Mouse (Mus musculus) embryonic facial prominence, embryonic 14.5 days (tissue): ENCODE measurements at regions not wholly inside any gene's neighbourhood (a gene's known extent, or its start where the extent isn't known, plus 50 kb on each side); places are given as distances from the start of the nearest gene placed in this dataset.

Experiments
- ATAC-seq: fragments of 200-750 bp; cut with Nextera tagmentation; 2 replicates; pipeline ENCODE4 v1.8.0; 2017; ENCODE audit warnings: low read depth, moderate number of reproducible peaks, moderate TSS enrichment
- DNase-seq: peaks from one replicate; pipeline ENCODE4 v3.0.0-alpha.2; 2015; ENCODE audit warnings: low spot score
- H3K27ac ChIP-seq: fragments of 300-500 bp; sonication (generic); replicated peaks from 2 replicates; pipeline ENCODE4 v1.5.1; 2014; ENCODE audit warnings: low read depth, mild to moderate bottlenecking, low read length, moderate library complexity
- H3K27me3 ChIP-seq: fragments of 300-500 bp; sonication (generic); replicated peaks from 2 replicates; pipeline ENCODE4 v1.6.1; 2014; ENCODE audit warnings: low read length; ENCODE audit not compliant: control insufficient read depth, insufficient read depth
- H3K36me3 ChIP-seq: fragments of 300-500 bp; sonication (generic); 2 replicates; pipeline ENCODE4 v1.6.1; 2014; ENCODE audit warnings: low read length, mixed read lengths; ENCODE audit not compliant: control insufficient read depth, insufficient read depth
- H3K4me1 ChIP-seq: fragments of 300-500 bp; sonication (generic); 2 replicates; pipeline ENCODE4 v1.6.1; 2014; ENCODE audit warnings: antibody characterized with exemption, low read length; ENCODE audit not compliant: control insufficient read depth, insufficient read depth
- H3K4me2 ChIP-seq: fragments of 300-500 bp; sonication (generic); 2 replicates; pipeline ENCODE4 v1.6.1; 2014; ENCODE audit warnings: low read depth, mild to moderate bottlenecking, low read length, moderate library complexity, mixed read lengths
- H3K4me3 ChIP-seq: fragments of 300-500 bp; sonication (generic); 2 replicates; pipeline ENCODE4 v1.5.1; 2014; ENCODE audit warnings: low read depth, mild to moderate bottlenecking, low read length
- H3K9ac ChIP-seq: fragments of 300-500 bp; sonication (generic); 2 replicates; pipeline ENCODE4 v1.6.1; 2014; ENCODE audit warnings: low read depth, mild to moderate bottlenecking, low read length, moderate library complexity, mixed read lengths
- H3K9me3 ChIP-seq: fragments of 300-500 bp; sonication (generic); 2 replicates; pipeline ENCODE4 v1.6.1; 2016; ENCODE audit warnings: low read length; ENCODE audit not compliant: control insufficient read depth
- WGBS: fragments of 180-500 bp; shearing (Covaris S2); extraction: QIAGEN DNeasy Blood & Tissue Kit; methylation state at CpG from one replicate; pipeline ENCODE4 v1.1.7; 2014; 5-methylcytosine and 5-hydroxymethylcytosine counted together

DNA sequence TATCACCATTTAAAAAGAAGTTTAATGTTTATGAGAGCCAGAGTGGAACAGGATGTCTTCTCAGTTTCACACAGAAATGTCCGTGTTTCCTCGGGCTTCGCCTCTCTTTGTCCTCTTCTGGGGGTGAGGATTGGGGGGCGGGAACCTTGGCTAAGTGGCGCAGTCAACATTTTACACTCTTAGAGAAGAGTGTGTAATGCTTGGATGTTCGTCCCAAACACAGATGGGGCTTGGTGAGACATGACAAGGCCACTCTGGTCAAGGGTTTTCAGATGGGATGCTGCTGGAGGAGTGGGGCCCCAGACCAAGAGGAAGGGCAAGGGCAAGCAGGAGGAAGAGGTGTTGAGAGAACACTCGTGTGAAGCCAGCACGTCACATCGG is 172.6 kb upstream of the Clint1 start:
- ATAC-seq (no peak), DNase-seq (no peak)
- WGBS, result 69% methylated on average over 9 of the region's 9 CpGs
- no peaks in the 10 kb centered on the region for H3K36me3 ChIP-seq
- H3K9ac ChIP-seq, result no peak overlapping the region
- no peak overlapping the region for H3K4me3 ChIP-seq
- peak overlapping the region; percentile 65; the same call in 1 of the 2 replicates for H3K27ac ChIP-seq
- H3K9me3 ChIP-seq, result no peaks in the 10 kb centered on the region
- no peaks in the 10 kb centered on the region for H3K27me3 ChIP-seq
- peaks cover 9% of the 10 kb centered on the region; the same call in 1 of the 2 replicates for H3K4me1 ChIP-seq
- no peak overlapping the region for H3K4me2 ChIP-seq

DNA sequence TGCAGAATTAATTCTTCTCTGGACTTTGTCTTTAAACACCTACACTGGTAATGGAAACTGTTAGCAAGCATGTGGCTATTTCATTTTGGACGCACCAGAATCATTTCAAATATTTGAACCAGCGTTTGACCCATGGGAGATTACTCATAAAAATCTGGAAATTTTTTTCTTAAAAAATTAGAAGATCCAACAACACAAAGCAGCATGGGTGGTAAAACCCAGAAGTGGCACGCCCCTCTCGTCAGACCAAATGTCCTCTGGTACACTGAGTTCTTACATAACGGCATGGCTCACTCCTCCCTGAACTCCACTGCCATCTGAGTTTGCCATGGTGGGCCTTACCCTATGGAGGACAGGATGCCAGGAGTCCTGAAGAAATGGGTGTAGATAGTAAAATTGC is 166.3 kb upstream of the Clint1 start:
- ATAC-seq (no peak), DNase-seq (no peak)
- no peaks in the 10 kb centered on the region for H3K36me3 ChIP-seq
- peaks cover 9% of the 10 kb centered on the region; the same call in 1 of the 2 replicates for H3K4me1 ChIP-seq
- no peak overlapping the region for H3K27ac ChIP-seq
- H3K4me2 ChIP-seq, result no peak overlapping the region
- H3K9ac ChIP-seq, result no peak overlapping the region
- H3K9me3 ChIP-seq, result no peaks in the 10 kb centered on the region
- WGBS, result 89% methylated on average over 5 of the region's 5 CpGs
- no peak overlapping the region for H3K4me3 ChIP-seq
- H3K27me3 ChIP-seq, result no peaks in the 10 kb centered on the region

DNA sequence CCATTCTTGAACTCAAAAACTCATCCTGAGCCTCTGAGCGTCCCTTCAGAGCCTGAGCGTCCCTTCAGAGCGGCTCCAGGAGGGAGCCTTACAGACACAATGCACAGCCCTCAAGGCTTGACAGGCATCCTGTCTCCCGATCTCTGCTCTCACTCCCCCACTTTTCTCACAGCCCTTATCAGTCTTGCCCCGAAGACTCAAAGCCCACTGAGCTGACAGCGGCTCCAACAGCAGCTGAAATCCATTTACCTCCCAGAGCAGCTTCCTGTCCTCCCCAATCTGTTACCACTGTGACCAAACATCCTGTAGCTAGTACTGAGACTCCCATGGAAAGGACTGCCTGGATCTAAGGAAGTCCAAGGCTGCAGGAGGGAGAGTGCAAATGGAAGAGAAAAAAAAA is 158.6 kb upstream of the Clint1 start:
- Histone ChIP-seq H3K9ac (no peak overlapping the region), H3K27ac (no peak overlapping the region), H3K9me3 (peaks cover 6% of the 10 kb centered on the region; the same call in 1 of the 2 replicates), H3K4me3 (no peak overlapping the region), H3K27me3 (no peaks in the 10 kb centered on the region), H3K4me2 (no peak overlapping the region), H3K4me1 (no peaks in the 10 kb centered on the region), H3K36me3 (no peaks in the 10 kb centered on the region)
- ATAC-seq, result no peak
- no peak for DNase-seq
- 27% methylated on average over 6 of the region's 6 CpGs for WGBS

DNA sequence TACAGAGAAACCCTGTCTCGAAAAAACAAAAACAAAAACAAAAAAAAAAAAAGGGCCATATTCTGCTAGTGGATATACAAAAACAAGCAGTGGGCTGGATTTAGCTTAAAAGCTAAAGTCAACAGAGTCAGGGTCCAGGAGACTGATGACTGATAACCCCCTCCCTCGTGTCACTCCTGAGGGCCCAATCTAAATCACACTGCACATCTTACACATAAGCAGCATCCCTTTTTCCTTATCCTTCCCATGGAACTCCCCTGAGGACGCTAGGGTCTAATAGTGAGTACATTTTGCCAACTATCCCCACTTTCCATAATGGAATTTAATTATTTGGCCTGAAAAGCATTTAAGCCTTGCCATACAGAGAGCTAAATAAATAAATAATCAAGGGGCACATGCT is 150.3 kb upstream of the Clint1 start:
- 83% methylated on average over 3 of the region's 3 CpGs for whole genome bisulfite sequencing
- H3K4me3 ChIP-seq, result no peak overlapping the region

DNA sequence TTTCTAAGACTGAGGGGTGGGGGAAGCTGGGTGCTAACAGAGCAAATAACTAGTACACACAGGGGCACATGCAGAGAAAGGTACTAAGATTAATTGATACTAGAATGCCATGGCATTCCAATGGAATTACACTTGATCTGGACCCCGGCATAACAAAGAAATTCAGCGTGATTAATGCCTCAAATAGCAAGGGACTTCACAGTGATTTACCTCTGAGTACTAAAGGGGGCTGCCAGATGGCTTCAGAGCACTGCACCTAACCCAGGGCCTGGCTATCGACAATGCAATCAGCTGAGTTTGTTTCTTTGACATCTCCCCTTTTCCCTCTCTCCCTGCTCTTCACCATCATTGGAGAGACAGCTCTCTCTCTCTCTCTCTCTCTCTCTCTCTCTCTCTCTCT is 148.9 kb upstream of the Clint1 start:
- Histone ChIP-seq H3K27me3 (no peaks in the 10 kb centered on the region), H3K36me3 (no peaks in the 10 kb centered on the region), H3K9me3 (no peaks in the 10 kb centered on the region), H3K4me2 (no peak overlapping the region), H3K4me1 (no peaks in the 10 kb centered on the region), H3K9ac (no peak overlapping the region), H3K27ac (no peak overlapping the region), H3K4me3 (no peak overlapping the region)
- ATAC-seq, result no peak
- WGBS, result 59% methylated on average over 3 of the region's 3 CpGs
- DNase-seq, result no peak

More for the DNA sequence above, 150.3 kb upstream of the Clint1 start:
- H3K4me2 ChIP-seq, result no peak overlapping the region
- H3K36me3 ChIP-seq, result no peaks in the 10 kb centered on the region
- ATAC-seq (no peak), DNase-seq (no peak)
- H3K4me1 ChIP-seq, result no peaks in the 10 kb centered on the region
- no peak overlapping the region for H3K27ac ChIP-seq
- H3K9ac ChIP-seq, result no peak overlapping the region
- no peaks in the 10 kb centered on the region for H3K27me3 ChIP-seq
- no peaks in the 10 kb centered on the region for H3K9me3 ChIP-seq

DNA sequence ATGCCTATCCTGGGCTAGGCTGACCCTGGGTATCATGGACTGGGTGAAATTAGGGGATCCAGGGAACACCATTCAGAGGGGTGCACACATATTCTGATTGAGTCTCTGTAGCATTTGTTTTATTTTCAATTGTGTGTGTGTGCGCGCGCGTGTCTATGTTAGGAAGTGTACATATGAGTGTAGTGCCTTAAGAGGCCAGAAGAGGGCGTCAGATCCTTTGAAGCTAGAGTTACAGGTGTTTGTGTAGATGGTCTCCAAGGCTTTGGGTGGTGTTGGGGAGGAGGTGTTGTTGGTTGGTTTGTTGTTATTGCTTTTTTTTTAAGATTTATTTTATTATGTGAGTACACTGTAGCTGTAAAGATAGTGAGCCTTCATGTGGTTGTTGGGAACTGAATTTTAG is 147.4 kb upstream of the Clint1 start:
- DNase-seq, result no peak
- H3K9ac ChIP-seq, result no peak overlapping the region
- no peaks in the 10 kb centered on the region for H3K4me1 ChIP-seq
- 72% methylated on average over 5 of the region's 5 CpGs for WGBS
- H3K36me3 ChIP-seq, result no peaks in the 10 kb centered on the region
- H3K9me3 ChIP-seq, result no peaks in the 10 kb centered on the region
- H3K27ac ChIP-seq, result no peak overlapping the region
- no peak for ATAC-seq
- H3K4me2 ChIP-seq, result no peak overlapping the region
- H3K4me3 ChIP-seq, result no peak overlapping the region
- no peaks in the 10 kb centered on the region for H3K27me3 ChIP-seq

DNA sequence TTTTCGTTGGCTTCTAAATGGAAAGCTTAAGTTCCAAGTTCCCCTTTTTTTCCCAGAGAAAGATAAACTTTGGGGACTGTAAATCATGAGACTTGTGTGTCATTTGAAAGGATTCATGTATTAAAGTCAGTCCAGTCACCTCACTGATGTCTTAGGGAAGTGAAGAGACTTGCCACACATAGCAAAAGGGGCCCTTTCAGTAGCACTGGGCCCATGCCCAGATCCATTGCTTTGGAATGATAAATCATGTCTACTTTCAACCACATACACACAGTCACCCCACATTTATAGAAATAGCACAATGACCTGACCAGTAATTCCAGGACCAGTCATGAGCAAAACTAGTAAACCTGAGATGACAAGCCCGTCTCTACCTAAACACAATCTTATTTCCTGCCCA is 133.2 kb upstream of the Clint1 start:
- ATAC-seq (no peak), DNase-seq (no peak)
- Histone ChIP-seq H3K9me3 (no peaks in the 10 kb centered on the region), H3K4me2 (peak overlapping the region; percentile 23; the same call in 1 of the 2 replicates), H3K4me3 (no peak overlapping the region), H3K4me1 (peaks cover 24% of the 10 kb centered on the region), H3K27ac (peak overlapping the region; percentile 65), H3K27me3 (no peaks in the 10 kb centered on the region), H3K36me3 (no peaks in the 10 kb centered on the region), H3K9ac (no peak overlapping the region)
- 40% methylated on average over 2 of the region's 2 CpGs for WGBS

DNA sequence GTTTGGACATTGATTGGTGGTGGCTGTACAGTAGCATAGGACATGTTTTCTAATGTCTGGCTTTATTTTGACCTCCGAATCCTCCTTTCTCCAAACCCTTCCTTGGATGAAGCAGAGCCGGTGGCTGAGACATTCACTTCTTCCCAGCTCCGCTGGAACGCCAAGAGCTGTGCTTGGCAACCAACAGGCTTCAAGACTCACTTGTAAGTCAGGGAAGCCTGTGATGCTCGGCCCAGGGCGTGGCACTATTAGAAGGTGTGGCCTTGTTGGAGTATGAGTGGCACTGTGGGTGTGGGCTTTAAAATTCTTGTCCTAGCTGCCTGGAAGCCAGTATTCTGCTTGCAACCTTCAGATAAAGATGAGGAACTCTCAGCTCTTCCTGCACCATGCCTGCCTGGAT is 132.0 kb upstream of the Clint1 start:
- H3K4me1 ChIP-seq, result peaks cover 24% of the 10 kb centered on the region
- H3K27me3 ChIP-seq, result no peaks in the 10 kb centered on the region
- no peaks in the 10 kb centered on the region for H3K36me3 ChIP-seq
- 90% methylated on average over 6 of the region's 6 CpGs for WGBS
- no peak overlapping the region for H3K9ac ChIP-seq
- H3K4me3 ChIP-seq, result no peak overlapping the region
- no peaks in the 10 kb centered on the region for H3K9me3 ChIP-seq
- H3K4me2 ChIP-seq, result no peak overlapping the region
- ATAC-seq (no peak), DNase-seq (no peak)
- H3K27ac ChIP-seq, result no peak overlapping the region

DNA sequence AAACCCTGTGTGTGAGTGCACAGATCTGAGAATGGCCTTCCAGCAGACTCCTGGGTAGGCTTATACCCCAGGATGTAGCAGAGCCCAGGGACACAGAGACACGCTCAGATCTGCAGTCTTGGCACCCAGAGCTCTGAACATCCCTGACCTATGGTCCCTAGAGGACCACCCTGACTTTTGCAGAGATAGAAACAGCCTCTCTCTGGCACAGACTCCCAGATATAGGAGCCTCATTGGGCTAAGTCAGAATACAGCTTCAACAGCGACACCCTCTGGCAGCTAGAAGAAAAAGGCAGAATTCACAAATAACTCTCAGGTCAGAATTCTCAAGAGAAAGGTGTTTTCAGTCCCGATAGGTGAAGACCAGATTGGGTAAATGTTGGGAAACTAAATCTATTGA is 115.3 kb upstream of the Clint1 start:
- H3K4me2 ChIP-seq, result no peak overlapping the region
- 40% methylated on average over 3 of the region's 3 CpGs for WGBS
- H3K9me3 ChIP-seq, result no peaks in the 10 kb centered on the region
- H3K27ac ChIP-seq, result no peak overlapping the region
- H3K4me3 ChIP-seq, result no peak overlapping the region
- H3K36me3 ChIP-seq, result no peaks in the 10 kb centered on the region
- H3K4me1 ChIP-seq, result peaks cover 6% of the 10 kb centered on the region; the same call in 1 of the 2 replicates
- no peaks in the 10 kb centered on the region for H3K27me3 ChIP-seq
- H3K9ac ChIP-seq, result no peak overlapping the region
- 0 out of 2 replicates have a peak, but pooled peaks have one; percentile 50 for ATAC-seq
- peak; percentile 62 for DNase-seq
